ENCODE assay signal across 22 mouse cellular contexts in the genomic region with DNA sequence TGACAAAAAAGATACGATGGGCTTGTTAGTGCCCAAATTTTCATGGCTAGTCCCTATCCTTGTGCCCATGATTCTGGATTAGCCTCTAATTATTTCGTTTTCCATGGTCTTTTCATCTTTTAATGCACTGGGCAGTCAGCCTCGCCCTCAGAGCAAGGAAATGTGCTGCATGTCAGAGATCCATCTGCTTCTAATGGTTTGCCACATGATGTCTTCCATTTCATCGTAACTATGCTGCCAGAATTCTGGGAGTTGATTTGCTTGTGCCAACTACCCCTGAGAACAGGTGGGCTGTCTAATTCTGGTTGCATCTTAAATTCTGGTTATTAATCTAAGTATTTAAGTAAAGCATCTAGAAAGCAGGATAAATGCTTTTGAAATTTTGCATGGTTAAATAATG.
"Had no signal": no experiment of that assay in that cellular context is flagged by ENCODE, and none has a peak within 500 bp of the region (broad histone marks: within the 10 kb centered on the region; RNA-seq: fewer than 3 reads in every experiment).

No protein-coding gene starts in this region.

- H3K9me3 ChIP-seq: kidney, embryonic 15.5 days; limb, embryonic 10.5 days; limb, embryonic 13.5 days; liver, embryonic 13.5 days; midbrain, embryonic 15.5 days; stomach, embryonic 15.5 days had no signal

- H3K9ac ChIP-seq: kidney, embryonic 15.5 days; limb, embryonic 13.5 days; liver, embryonic 13.5 days; midbrain, embryonic 15.5 days; neural tube, embryonic 13.5 days; stomach, embryonic 15.5 days had no signal

- H3K4me1 ChIP-seq: kidney, embryonic 15.5 days; limb, embryonic 10.5 days; limb, embryonic 13.5 days; liver, embryonic 13.5 days; midbrain, embryonic 15.5 days; neural tube, embryonic 13.5 days; stomach, embryonic 15.5 days had no signal

- H3K36me3 ChIP-seq: kidney, embryonic 15.5 days; limb, embryonic 10.5 days; limb, embryonic 13.5 days; liver, embryonic 13.5 days; midbrain, embryonic 15.5 days; neural tube, embryonic 13.5 days; stomach, embryonic 15.5 days had no signal

- H3K4me3 ChIP-seq: kidney, embryonic 15.5 days; left cerebral cortex, adult 2 months; limb, embryonic 10.5 days; limb, embryonic 13.5 days; liver, embryonic 13.5 days; midbrain, embryonic 15.5 days; myocyte; neural tube, embryonic 13.5 days; stomach, embryonic 15.5 days had no signal

- H3K27me3 ChIP-seq: kidney, embryonic 15.5 days; limb, embryonic 13.5 days; liver, embryonic 13.5 days; midbrain, embryonic 15.5 days; neural tube, embryonic 13.5 days; stomach, embryonic 15.5 days had no signal

- ATAC-seq: midbrain, embryonic 15.5 days had no signal

- DNase-seq: kidney, adult 8-10 months; kidney, postnatal 10 days; kidney, postnatal 36 days; layer of hippocampus, postnatal 36 days; liver; liver, embryonic 13.5 days; lung, adult 2 months; lung, postnatal 14 days; lung, postnatal 4 days; retina, postnatal 1 day; right cerebral cortex, postnatal 25 days; spleen, adult 18-20 months; thymus, postnatal 25 days had no signal

- H3K27ac ChIP-seq: kidney, embryonic 15.5 days; left cerebral cortex, adult 2 months; limb, embryonic 10.5 days; limb, embryonic 13.5 days; liver, embryonic 13.5 days; midbrain, embryonic 15.5 days; neural tube, embryonic 13.5 days; stomach, embryonic 15.5 days had no signal

- H3K4me2 ChIP-seq: kidney, embryonic 15.5 days; limb, embryonic 13.5 days; liver, embryonic 13.5 days; midbrain, embryonic 11.5 days; midbrain, embryonic 15.5 days; neural tube, embryonic 13.5 days; stomach, embryonic 15.5 days had no signal
